Mouse (Mus musculus) E14TG2a.4 (cell line): ENCODE results near the gene Krtap20-2.

Source experiments
- CTCF ChIP-seq: conservative IDR thresholded peaks from 2 replicates; pipeline ENCODE4 v1.5.1; 2014; ENCODE audit warnings: low read length
- NANOG ChIP-seq: IDR thresholded peaks from 2 replicates; pipeline ENCODE4 v1.6.1; 2014; ENCODE audit warnings: borderline replicate concordance, low read length, mixed read lengths
- POU5F1 ChIP-seq: IDR thresholded peaks from 2 replicates; pipeline ENCODE4 v1.6.1; 2014; ENCODE audit warnings: low read length, borderline replicate concordance

DNA sequence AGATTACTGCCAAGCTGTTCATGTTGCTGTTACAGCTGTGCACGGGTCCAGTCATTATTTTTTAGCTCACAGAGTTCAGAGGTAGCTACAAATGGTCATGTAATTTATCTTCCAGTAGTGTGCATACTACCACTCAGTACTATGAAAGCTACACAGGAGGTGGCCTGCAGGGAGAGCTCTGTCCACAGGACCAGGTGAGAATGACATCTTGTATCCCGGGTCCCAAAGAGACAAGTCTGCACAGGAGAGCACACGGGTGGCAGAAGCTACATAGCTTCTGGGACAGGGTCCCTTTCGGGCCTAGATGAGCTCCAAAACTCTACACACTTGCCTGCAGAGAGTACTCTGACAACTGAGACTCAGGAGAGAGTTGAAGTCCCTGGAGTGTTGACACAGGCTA, 17.0 kb upstream of the Krtap20-2 start:
- TF ChIP-seq CTCF (peak; percentile 25), NANOG (no peak), POU5F1 (no peak)
